Mouse (Mus musculus): ENCODE measurements around the gene Tbx21.

The Tbx21 gene

GRCm38 (mm10) chr11:97114671-97115601 lies at the start of gene Tbx21:
Tbx21 (minus strand) TSS chr11:97115331.
- peak; percentile 29 to 42 for DNase-seq

GRCm38 (mm10) chr11:97160341-97160740 lies 45.2 kb upstream of the Tbx21 start:
- DNase-seq = no peak

- no peak for DNase-seq
Measured at GRCm38 (mm10) chr11:97156999-97157398, 41.9 kb upstream of the Tbx21 start.

- DNase-seq = peak; percentile 35 to 47
Measured at GRCm38 (mm10) chr11:97152662-97153287, 37.6 kb upstream of the Tbx21 start.

- DNase-seq = peak; percentile 66 to 77
Measured at GRCm38 (mm10) chr11:97152023-97152426, 36.9 kb upstream of the Tbx21 start.

GRCm38 (mm10) chr11:97151343-97151801 lies 36.2 kb upstream of the Tbx21 start, which contains the start of gene Tbkbp1:
Tbkbp1 (minus strand) TSS chr11:97151495.
- peak; percentile 60 to 65 for DNase-seq

- DNase-seq = peak; percentile 77 to 85
Measured at GRCm38 (mm10) chr11:97150411-97151330, 35.5 kb upstream of the Tbx21 start.

GRCm38 (mm10) chr11:97149995-97150410 lies 34.9 kb upstream of the Tbx21 start:
- DNase-seq = peak; percentile 84 to 90

- no peak for DNase-seq
Measured at GRCm38 (mm10) chr11:97149026-97149425, 33.9 kb upstream of the Tbx21 start.

GRCm38 (mm10) chr11:97148591-97148990 lies 33.5 kb upstream of the Tbx21 start:
- no peak for DNase-seq

GRCm38 (mm10) chr11:97147333-97147732 lies 32.2 kb upstream of the Tbx21 start:
- no peak for DNase-seq

GRCm38 (mm10) chr11:97146724-97147123 lies 31.6 kb upstream of the Tbx21 start:
- DNase-seq = peak; percentile 86 to 87

GRCm38 (mm10) chr11:97145951-97146350 lies 30.8 kb upstream of the Tbx21 start:
- no peak for DNase-seq

- no peak for DNase-seq
Measured at GRCm38 (mm10) chr11:97145320-97145719, 30.2 kb upstream of the Tbx21 start.

GRCm38 (mm10) chr11:97143196-97143900 lies 28.2 kb upstream of the Tbx21 start:
- no peak for DNase-seq

- no peak for DNase-seq
Measured at GRCm38 (mm10) chr11:97142159-97142608, 27.1 kb upstream of the Tbx21 start.

- no peak for DNase-seq
Measured at GRCm38 (mm10) chr11:97140811-97141210, 25.7 kb upstream of the Tbx21 start.

GRCm38 (mm10) chr11:97139256-97139655 lies 24.1 kb upstream of the Tbx21 start:
- no peak for DNase-seq

GRCm38 (mm10) chr11:97138554-97139226 lies 23.6 kb upstream of the Tbx21 start:
- peak; percentile 49 to 67 for DNase-seq

- DNase-seq = no peak
Measured at GRCm38 (mm10) chr11:97133270-97133669, 18.1 kb upstream of the Tbx21 start.

GRCm38 (mm10) chr11:97132185-97132584 lies 17.1 kb upstream of the Tbx21 start:
- DNase-seq = no peak

Measured in kidney, postnatal 4 days (tissue).